Mouse (Mus musculus) embryonic facial prominence, embryonic 10.5 days (tissue): ENCODE measurements at regions not wholly inside any gene's neighbourhood (a gene's known extent, or its start where the extent isn't known, plus 50 kb on each side); places are given as distances from the start of the nearest gene placed in this dataset.

Experiments used
- DNase-seq: peaks from one replicate; pipeline ENCODE4 v3.0.0-alpha.2; 2017; ENCODE audit warnings: low spot score
- H3K27ac ChIP-seq: fragments of 300-500 bp; sonication (generic); replicated peaks from 2 replicates; pipeline ENCODE4 v1.5.1; 2016; ENCODE audit warnings: mild to moderate bottlenecking
- H3K27me3 ChIP-seq: fragments of 300-500 bp; sonication (generic); replicated peaks from 2 replicates; pipeline ENCODE4 v1.6.1; 2016; ENCODE audit warnings: low read depth, mild to moderate bottlenecking; ENCODE audit not compliant: poor library complexity, severe bottlenecking
- H3K36me3 ChIP-seq: fragments of 300-500 bp; sonication (generic); replicated peaks from 2 replicates; pipeline ENCODE4 v1.6.1; 2016; ENCODE audit warnings: mild to moderate bottlenecking, moderate library complexity
- H3K4me1 ChIP-seq: fragments of 300-500 bp; sonication (generic); 2 replicates; pipeline ENCODE4 v1.6.1; 2016
- H3K4me3 ChIP-seq: fragments of 300-500 bp; sonication (generic); 2 replicates; pipeline ENCODE4 v1.5.1; 2016; ENCODE audit warnings: mild to moderate bottlenecking, moderate library complexity
- H3K9me3 ChIP-seq: fragments of 300-500 bp; sonication (generic); 2 replicates; pipeline ENCODE4 v1.6.1; 2016; ENCODE audit warnings: mild to moderate bottlenecking
- WGBS: fragments of 180-500 bp; shearing (Covaris S2); methylation state at CpG from one replicate; pipeline ENCODE4 v1.1.7; 2016; 5-methylcytosine and 5-hydroxymethylcytosine counted together

- WGBS = 83% methylated on average over 7 of the region's 7 CpGs
- DNase-seq = no peak
- no peak overlapping the region for H3K4me3 ChIP-seq
- H3K36me3 ChIP-seq = no peaks in the 10 kb centered on the region
- no peaks in the 10 kb centered on the region for H3K9me3 ChIP-seq
- peaks cover 45% of the 10 kb centered on the region for H3K4me1 ChIP-seq
- H3K27me3 ChIP-seq = no peaks in the 10 kb centered on the region
- H3K27ac ChIP-seq = no peak overlapping the region
These were observed 62.0 kb downstream of the Tpra1 start for GRCm38 (mm10) chr6:88964071-88964470.

DNA sequence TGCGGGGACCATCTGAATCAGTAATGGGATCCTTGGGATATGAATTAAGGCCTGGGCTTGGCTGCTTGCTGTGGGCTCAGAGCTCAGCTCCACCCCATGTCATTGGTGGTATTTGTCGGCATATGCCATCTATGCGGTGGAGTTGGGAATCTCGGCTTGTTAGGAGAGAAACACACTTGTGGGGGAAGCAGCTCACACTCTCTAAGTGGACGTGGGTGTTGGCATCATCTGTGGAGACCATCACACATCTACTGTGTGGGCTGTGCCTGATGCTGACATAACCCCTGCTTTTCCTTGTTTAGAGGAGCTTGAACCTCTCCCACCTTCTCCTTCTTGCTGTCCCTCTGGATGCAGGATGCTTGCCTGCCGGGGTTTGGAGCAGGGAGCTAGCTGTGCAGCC, 62.9 kb downstream of the Tpra1 start:
- Histone ChIP-seq H3K9me3 (no peaks in the 10 kb centered on the region), H3K27ac (0 out of 2 replicates have a peak overlapping the region, but pooled peaks have one; percentile 35), H3K4me3 (no peak overlapping the region), H3K36me3 (no peaks in the 10 kb centered on the region), H3K27me3 (0 out of 2 replicates have a peak, but pooled peaks cover 4% of the 10 kb centered on the region), H3K4me1 (peaks cover 43% of the 10 kb centered on the region)
- 84% methylated on average over 6 of the region's 6 CpGs for WGBS
- no peak for DNase-seq

GRCm38 (mm10) chr6:88965361-88966226, 63.5 kb downstream of the Tpra1 start:
- Histone ChIP-seq H3K27ac (peak overlapping the region; percentile 19; the same call in 1 of the 2 replicates), H3K27me3 (0 out of 2 replicates have a peak, but pooled peaks cover 4% of the 10 kb centered on the region), H3K4me1 (peaks cover 41% of the 10 kb centered on the region), H3K4me3 (no peak overlapping the region), H3K9me3 (no peaks in the 10 kb centered on the region), H3K36me3 (no peaks in the 10 kb centered on the region)
- no peak for DNase-seq
- WGBS = 58% methylated on average over 19 of the region's 19 CpGs

GRCm38 (mm10) chr6:88966501-88966900, 64.5 kb downstream of the Tpra1 start:
- no peaks in the 10 kb centered on the region for H3K9me3 ChIP-seq
- H3K27me3 ChIP-seq = peaks cover 6% of the 10 kb centered on the region; the same call in 1 of the 2 replicates
- 81% methylated on average over 4 of the region's 4 CpGs for WGBS
- H3K4me1 ChIP-seq = peaks cover 41% of the 10 kb centered on the region
- H3K36me3 ChIP-seq = no peaks in the 10 kb centered on the region
- H3K4me3 ChIP-seq = no peak overlapping the region
- no peak for DNase-seq
- no peak overlapping the region for H3K27ac ChIP-seq

GRCm38 (mm10) chr6:88968842-88969241, 66.8 kb downstream of the Tpra1 start:
- H3K9me3 ChIP-seq = no peaks in the 10 kb centered on the region
- H3K4me1 ChIP-seq = peaks cover 50% of the 10 kb centered on the region
- peaks cover 9% of the 10 kb centered on the region; the same call in 1 of the 2 replicates for H3K27me3 ChIP-seq
- no peaks in the 10 kb centered on the region for H3K36me3 ChIP-seq
- WGBS = 47% methylated on average over 4 of the region's 4 CpGs
- H3K4me3 ChIP-seq = no peak overlapping the region
- H3K27ac ChIP-seq = no peak overlapping the region
- no peak for DNase-seq

GRCm38 (mm10) chr6:88971729-88972128, 69.7 kb downstream of the Tpra1 start:
- Histone ChIP-seq H3K27me3 (peaks cover 17% of the 10 kb centered on the region), H3K36me3 (no peaks in the 10 kb centered on the region), H3K4me3 (no peak overlapping the region), H3K27ac (0 out of 2 replicates have a peak overlapping the region, but pooled peaks have one; percentile 0), H3K4me1 (peaks cover 61% of the 10 kb centered on the region), H3K9me3 (no peaks in the 10 kb centered on the region)
- DNase-seq = no peak
- WGBS = 9% methylated on average over 9 of the region's 9 CpGs

GRCm38 (mm10) chr6:88974457-88974856, 72.4 kb downstream of the Tpra1 start:
- Histone ChIP-seq H3K27ac (peak overlapping the region; percentile 44), H3K4me3 (no peak overlapping the region), H3K4me1 (peaks cover 71% of the 10 kb centered on the region), H3K9me3 (no peaks in the 10 kb centered on the region), H3K27me3 (peaks cover 40% of the 10 kb centered on the region), H3K36me3 (no peaks in the 10 kb centered on the region)
- no peak for DNase-seq
- 14% methylated on average over 7 of the region's 7 CpGs for WGBS

GRCm38 (mm10) chr6:88976581-88976980, 74.5 kb downstream of the Tpra1 start:
- 7% methylated on average over 13 of the region's 13 CpGs for WGBS
- Histone ChIP-seq H3K36me3 (no peaks in the 10 kb centered on the region), H3K9me3 (no peaks in the 10 kb centered on the region), H3K27ac (peak overlapping the region; percentile 66), H3K27me3 (peaks cover 34% of the 10 kb centered on the region), H3K4me1 (peaks cover 68% of the 10 kb centered on the region), H3K4me3 (0 out of 2 replicates have a peak overlapping the region, but pooled peaks have one; percentile 15)
- peak; percentile 40 for DNase-seq

- Histone ChIP-seq H3K36me3 (no peaks in the 10 kb centered on the region), H3K27ac (peak overlapping the region; percentile 66), H3K4me1 (peaks cover 66% of the 10 kb centered on the region), H3K4me3 (0 out of 2 replicates have a peak overlapping the region, but pooled peaks have one; percentile 15), H3K27me3 (peaks cover 31% of the 10 kb centered on the region), H3K9me3 (no peaks in the 10 kb centered on the region)
- WGBS = 1% methylated on average over 8 of the region's 8 CpGs
- peak; percentile 78 for DNase-seq
These were observed 74.9 kb downstream of the Tpra1 start for GRCm38 (mm10) chr6:88976994-88977393.

DNA sequence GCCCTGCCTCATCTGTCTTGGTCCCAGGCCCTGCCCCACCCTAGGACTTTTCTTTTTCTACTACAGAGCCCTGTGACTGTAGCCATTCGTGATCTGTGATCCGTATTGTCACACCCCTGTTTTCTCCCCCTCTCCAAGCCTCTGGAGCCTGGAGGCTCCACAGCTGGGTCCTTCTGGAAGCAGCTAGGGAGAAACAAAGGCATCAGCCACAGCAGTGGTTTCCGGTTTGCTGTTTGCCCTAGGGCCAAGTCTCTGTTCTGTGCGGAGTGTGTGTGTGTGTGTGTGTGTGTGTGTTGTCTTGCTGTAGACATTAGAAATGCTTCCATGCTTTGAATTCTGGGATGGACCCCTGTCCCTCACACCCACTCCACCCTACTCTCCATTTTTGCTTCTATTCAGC, 76.9 kb downstream of the Tpra1 start:
- Histone ChIP-seq H3K9me3 (no peaks in the 10 kb centered on the region), H3K4me3 (no peak overlapping the region), H3K36me3 (no peaks in the 10 kb centered on the region), H3K27ac (no peak overlapping the region), H3K4me1 (peaks cover 58% of the 10 kb centered on the region), H3K27me3 (peaks cover 31% of the 10 kb centered on the region)
- DNase-seq = no peak
- WGBS = 11% methylated on average over 4 of the region's 4 CpGs

DNA sequence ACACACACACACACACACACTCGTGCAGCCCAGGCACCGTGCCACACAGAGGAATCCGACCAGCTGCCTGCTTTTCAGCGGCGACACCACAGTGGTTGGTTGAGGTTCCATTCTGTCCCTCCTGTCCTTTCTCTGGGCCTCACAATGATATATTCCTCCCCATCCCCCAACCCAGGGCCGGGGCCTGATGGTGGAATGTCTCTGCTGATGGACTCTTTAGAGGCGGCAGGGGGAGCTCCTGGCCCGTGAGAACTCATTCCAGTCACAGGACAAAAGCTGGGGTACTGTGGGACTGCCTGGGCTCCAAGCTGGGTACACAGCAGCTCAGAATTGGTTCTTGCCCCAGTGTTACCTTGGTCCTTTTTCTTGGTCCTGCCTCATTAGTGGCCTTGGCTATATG, 78.1 kb downstream of the Tpra1 start:
- Histone ChIP-seq H3K9me3 (no peaks in the 10 kb centered on the region), H3K4me3 (no peak overlapping the region), H3K4me1 (peaks cover 57% of the 10 kb centered on the region), H3K27me3 (peaks cover 28% of the 10 kb centered on the region), H3K36me3 (no peaks in the 10 kb centered on the region), H3K27ac (peak overlapping the region; percentile 41; the same call in 1 of the 2 replicates)
- DNase-seq = peak; percentile 77
- WGBS = 2% methylated on average over 8 of the region's 8 CpGs

DNA sequence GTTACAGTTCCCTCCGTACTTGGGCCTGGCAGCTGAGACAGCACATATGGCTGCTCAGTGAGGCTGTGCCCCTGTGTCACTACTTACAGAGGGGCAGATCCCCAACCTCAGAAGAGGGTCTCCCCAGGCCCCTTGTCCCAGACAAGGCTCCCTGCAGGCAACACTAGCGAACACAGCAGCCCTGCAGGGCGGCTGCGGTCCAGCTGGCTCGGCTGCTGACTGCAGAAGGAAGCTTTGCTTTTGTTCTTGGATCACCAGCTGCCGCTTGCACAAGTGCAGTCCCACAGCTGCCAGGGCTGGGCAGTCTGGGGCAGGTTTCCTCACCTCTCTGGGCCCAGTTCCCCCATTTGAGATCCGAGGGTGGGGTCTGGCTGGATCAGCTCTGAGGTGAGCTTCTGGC, 79.5 kb downstream of the Tpra1 start:
- peaks cover 24% of the 10 kb centered on the region for H3K27me3 ChIP-seq
- no peak overlapping the region for H3K4me3 ChIP-seq
- no peaks in the 10 kb centered on the region for H3K36me3 ChIP-seq
- no peaks in the 10 kb centered on the region for H3K9me3 ChIP-seq
- H3K4me1 ChIP-seq = peaks cover 47% of the 10 kb centered on the region
- DNase-seq = peak; percentile 38
- H3K27ac ChIP-seq = peak overlapping the region; percentile 70
- 7% methylated on average over 7 of the region's 7 CpGs for WGBS

- H3K36me3 ChIP-seq = no peaks in the 10 kb centered on the region
- peaks cover 2% of the 10 kb centered on the region; the same call in 1 of the 2 replicates for H3K27me3 ChIP-seq
- no peaks in the 10 kb centered on the region for H3K9me3 ChIP-seq
- WGBS = 78% methylated on average over 4 of the region's 4 CpGs
- peaks cover 30% of the 10 kb centered on the region for H3K4me1 ChIP-seq
- no peak overlapping the region for H3K4me3 ChIP-seq
- DNase-seq = no peak
- H3K27ac ChIP-seq = no peak overlapping the region
These were observed 82.1 kb downstream of the Tpra1 start for GRCm38 (mm10) chr6:88984170-88984569.
